Mouse (Mus musculus): ENCODE results near the gene 9130008F23Rik.
A peak's percentile ranks its signal among the peaks of the same experiment; 100 is the strongest.

9130008F23Rik gene

GRCm38 (mm10) chr17:40879924-40880691, at the start of gene 9130008F23Rik:
Gene 9130008F23Rik, minus strand, starts transcription at chr17:40880559.
- peak; percentile 71 to 74 for DNase-seq (ENCODE audit: low spot score in 2 of 2)

GRCm38 (mm10) chr17:40915499-40915898, 35.1 kb upstream of the 9130008F23Rik start:
- no peak for DNase-seq (ENCODE audit: low spot score in 2 of 2)

- no peak for DNase-seq (ENCODE audit: low spot score in 2 of 2)
Measured at GRCm38 (mm10) chr17:40914250-40914649, 33.9 kb upstream of the 9130008F23Rik start, which contains the start of gene Glyatl3. Gene Glyatl3, minus strand, starts transcription at chr17:40914350.

GRCm38 (mm10) chr17:40904721-40905154, 24.4 kb upstream of the 9130008F23Rik start:
- DNase-seq (ENCODE audit: low spot score in 2 of 2), result no peak

- peak in 1 of 2 experiments; percentile 6 for DNase-seq (ENCODE audit: low spot score in 2 of 2)
Measured at GRCm38 (mm10) chr17:40904056-40904597, 23.8 kb upstream of the 9130008F23Rik start.

- no peak for DNase-seq (ENCODE audit: low spot score in 2 of 2)
Measured at GRCm38 (mm10) chr17:40903345-40903744, 23.0 kb upstream of the 9130008F23Rik start.

GRCm38 (mm10) chr17:40899783-40900363, 19.5 kb upstream of the 9130008F23Rik start:
- DNase-seq (ENCODE audit: low spot score in 2 of 2), result no peak

- DNase-seq (ENCODE audit: low spot score in 2 of 2), result no peak
Measured at GRCm38 (mm10) chr17:40896863-40897262, 16.5 kb upstream of the 9130008F23Rik start.

GRCm38 (mm10) chr17:40887849-40888536, 7.6 kb upstream of the 9130008F23Rik start:
- no peak for DNase-seq (ENCODE audit: low spot score in 2 of 2)

- no peak for DNase-seq (ENCODE audit: low spot score in 2 of 2)
Measured at GRCm38 (mm10) chr17:40885155-40885554, 4.8 kb upstream of the 9130008F23Rik start.

GRCm38 (mm10) chr17:40882172-40882571, 1.8 kb upstream of the 9130008F23Rik start:
- DNase-seq (ENCODE audit: low spot score in 2 of 2), result no peak

- no peak for DNase-seq (ENCODE audit: low spot score in 2 of 2)
Measured at GRCm38 (mm10) chr17:40879528-40879923, 833 bp downstream of the 9130008F23Rik start.

GRCm38 (mm10) chr17:40877741-40878140, 2.6 kb downstream of the 9130008F23Rik start:
- DNase-seq (ENCODE audit: low spot score in 2 of 2), result no peak

- no peak for DNase-seq (ENCODE audit: low spot score in 2 of 2)
Measured at GRCm38 (mm10) chr17:40875568-40875967, 4.8 kb downstream of the 9130008F23Rik start.

GRCm38 (mm10) chr17:40874701-40875100, 5.7 kb downstream of the 9130008F23Rik start:
- no peak for DNase-seq (ENCODE audit: low spot score in 2 of 2)

- DNase-seq (ENCODE audit: low spot score in 2 of 2), result peak; percentile 17 to 31
Measured at GRCm38 (mm10) chr17:40873582-40874011, 6.8 kb downstream of the 9130008F23Rik start.

GRCm38 (mm10) chr17:40872626-40873025, 7.7 kb downstream of the 9130008F23Rik start:
- no peak for DNase-seq (ENCODE audit: low spot score in 2 of 2)

- DNase-seq (ENCODE audit: low spot score in 2 of 2), result no peak
Measured at GRCm38 (mm10) chr17:40868952-40869747, 11.2 kb downstream of the 9130008F23Rik start.

GRCm38 (mm10) chr17:40855065-40855464, 25.3 kb downstream of the 9130008F23Rik start:
- DNase-seq (ENCODE audit: low spot score in 2 of 2), result no peak

- peak in 1 of 2 experiments; percentile 7 for DNase-seq (ENCODE audit: low spot score in 2 of 2)
Measured at GRCm38 (mm10) chr17:40837308-40837707, 43.1 kb downstream of the 9130008F23Rik start.

GRCm38 (mm10) chr17:40831870-40832269, 48.5 kb downstream of the 9130008F23Rik start:
- DNase-seq (ENCODE audit: low spot score in 2 of 2), result no peak

Measured in heart, adult 9 months (tissue).